Mouse (Mus musculus) kidney, postnatal 0 days (tissue): ENCODE data around the gene Cxcl10. TPM values are rescaled to one million over a fixed set of nuclear protein-coding genes. Genes with fewer than 3 reads are reported as not detected.

Source experiments
- ATAC-seq: fragments of 200-750 bp; cut with Nextera tagmentation; replicated peaks from 2 replicates; pipeline ENCODE4 v1.8.0; 2017; ENCODE audit warnings: low read depth, moderate number of reproducible peaks, moderate TSS enrichment, moderate library complexity; ENCODE audit not compliant: low FRiP score
- DNase-seq: peaks from one replicate; pipeline ENCODE4 v3.0.0-alpha.2; 2016; ENCODE audit warnings: low spot score
- H3K27ac ChIP-seq: fragments of 300-500 bp; sonication (generic); 2 replicates; pipeline ENCODE4 v1.5.1; 2014; ENCODE audit warnings: mild to moderate bottlenecking
- H3K27me3 ChIP-seq: fragments of 300-500 bp; sonication (generic); 2 replicates; pipeline ENCODE4 v1.6.1; 2014; ENCODE audit warnings: low read length, mixed read lengths; ENCODE audit not compliant: insufficient read depth
- H3K36me3 ChIP-seq: fragments of 300-500 bp; sonication (generic); 2 replicates; pipeline ENCODE4 v1.6.1; 2014; ENCODE audit warnings: low read length, mixed read lengths; ENCODE audit not compliant: insufficient read depth
- H3K4me1 ChIP-seq: fragments of 300-500 bp; sonication (generic); replicated peaks from 2 replicates; pipeline ENCODE4 v1.6.1; 2014; ENCODE audit warnings: antibody characterized with exemption, low read length, mixed read lengths; ENCODE audit not compliant: insufficient read depth
- H3K4me2 ChIP-seq: fragments of 300-500 bp; sonication (generic); 2 replicates; pipeline ENCODE4 v1.6.1; 2014; ENCODE audit warnings: mild to moderate bottlenecking, low read length, moderate library complexity, mixed read lengths
- H3K4me3 ChIP-seq: fragments of 300-500 bp; sonication (generic); replicated peaks from 2 replicates; pipeline ENCODE4 v1.5.1; 2014; ENCODE audit warnings: low read depth, low read length
- H3K9ac ChIP-seq: fragments of 300-500 bp; sonication (generic); 2 replicates; pipeline ENCODE4 v1.6.1; 2014; ENCODE audit warnings: low read depth, low read length
- H3K9me3 ChIP-seq: fragments of 300-500 bp; sonication (generic); replicated peaks from 2 replicates; pipeline ENCODE4 v1.6.1; 2016; ENCODE audit warnings: low read length, inconsistent platforms, mixed read lengths
- CTCF ChIP-seq: IDR thresholded peaks from 2 replicates; pipeline ENCODE4 v1.5.1; 2016; ENCODE audit warnings: antibody characterized with exemption, low read depth, mild to moderate bottlenecking, moderate library complexity
- WGBS: fragments of 180-500 bp; shearing (Covaris S2); extraction: QIAGEN DNeasy Blood & Tissue Kit; methylation state at CpG from one replicate; pipeline ENCODE4 v1.1.7; 2014; 5-methylcytosine and 5-hydroxymethylcytosine counted together
- polyA plus RNA-seq: library from polyadenylated mRNA; unstranded; fragments of >200 nt; fragmentation: Nextera tagmentation; extraction: Ambion mirVana; gene quantifications from 2 replicates; pipeline ENCODE4 v1.2.1, GENCODE M21; 2015

Gene Cxcl10
- polyA plus RNA-seq = 3.4 and 3.8 TPM in 2 replicates

DNA sequence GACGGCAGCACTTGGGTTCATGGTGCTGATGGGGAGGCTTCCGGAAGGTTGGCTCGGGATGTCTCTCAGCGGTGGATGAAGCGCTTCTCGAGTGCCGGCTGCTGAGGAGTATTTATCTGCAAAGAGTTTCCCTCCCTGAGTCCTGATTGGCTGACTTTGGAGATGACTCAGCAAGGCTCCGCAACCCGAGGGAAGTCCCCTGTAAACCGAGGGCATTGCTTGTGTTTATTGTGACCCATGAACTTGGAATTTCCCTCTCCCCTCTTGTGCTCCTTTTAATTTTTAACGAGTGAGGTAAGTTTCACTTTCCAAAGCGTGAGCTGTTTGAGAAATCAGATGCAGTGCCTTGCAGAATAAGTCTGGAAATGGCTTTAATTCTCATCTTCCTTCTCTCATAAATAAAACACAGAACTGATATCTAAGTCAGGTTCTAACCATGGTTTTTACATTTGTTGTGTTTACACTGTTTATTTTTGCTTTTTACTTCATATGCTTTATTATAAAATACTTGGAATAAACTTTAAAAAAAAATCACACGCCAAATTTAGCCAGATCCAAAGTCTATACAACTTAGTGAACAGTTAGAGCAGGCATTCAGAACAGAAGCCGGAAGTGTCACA is at the start of gene Cxcl10:
Gene Cxcl10, minus strand, starts transcription at position 96 of the 620 bp plus-strand sequence.
- 13% methylated on average over 14 of the region's 14 CpGs for WGBS
- no peak for TF ChIP-seq CTCF
- 0 out of 2 replicates have a peak, but pooled peaks cover 5% of the 10 kb centered on the region for H3K4me1 ChIP-seq
- DNase-seq (peak; percentile 75), ATAC-seq (0 out of 2 replicates have a peak, but pooled peaks have one; percentile 73)
- H3K36me3 ChIP-seq = no peaks in the 10 kb centered on the region
- no peak within 1 kb of the TSS for H3K9ac ChIP-seq
- no peak within 1 kb of the TSS for H3K27ac ChIP-seq
- peak within 1 kb of the TSS; percentile 48 for H3K4me2 ChIP-seq
- H3K9me3 ChIP-seq = no peaks in the 10 kb centered on the region
- H3K4me3 ChIP-seq = 0 out of 2 replicates have a peak within 1 kb of the TSS, but pooled peaks have one; percentile 4
- H3K27me3 ChIP-seq = no peaks in the 10 kb centered on the region

DNA sequence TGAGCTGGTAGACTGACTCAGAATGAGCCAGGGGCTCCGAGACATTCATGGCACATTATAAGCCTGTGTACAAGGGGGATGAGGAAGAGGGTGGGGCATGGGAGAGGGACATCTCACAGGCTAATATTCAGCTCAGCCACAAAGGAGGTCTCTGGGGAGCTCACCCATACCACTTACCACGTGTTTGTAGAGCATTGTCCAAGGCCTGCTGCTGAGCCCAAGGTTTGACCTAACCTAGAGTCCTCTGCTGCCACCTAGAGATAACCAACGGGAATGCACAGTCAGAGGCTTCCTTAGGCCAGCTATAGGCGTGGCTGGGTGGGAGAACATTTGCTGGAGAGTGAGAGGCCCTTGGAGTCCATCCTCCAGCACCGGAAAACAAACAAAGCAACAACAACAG is 49.5 kb upstream of the Cxcl10 start:
- no peaks in the 10 kb centered on the region for H3K36me3 ChIP-seq
- H3K9me3 ChIP-seq = no peaks in the 10 kb centered on the region
- no peak overlapping the region for H3K4me3 ChIP-seq
- H3K9ac ChIP-seq = no peak overlapping the region
- peak; percentile 83 for TF ChIP-seq CTCF
- no peaks in the 10 kb centered on the region for H3K4me1 ChIP-seq
- H3K4me2 ChIP-seq = no peak overlapping the region
- no peak overlapping the region for H3K27ac ChIP-seq
- DNase-seq (peak; percentile 91), ATAC-seq (peak; percentile 83)
- 20% methylated on average over 5 of the region's 5 CpGs for WGBS
- no peaks in the 10 kb centered on the region for H3K27me3 ChIP-seq

GRCm38 (mm10) chr5:92396476-92396875 is 47.8 kb upstream of the Cxcl10 start:
- 76% methylated on average over 6 of the region's 6 CpGs for WGBS
- Histone ChIP-seq H3K27me3 (no peaks in the 10 kb centered on the region), H3K36me3 (no peaks in the 10 kb centered on the region), H3K4me2 (no peak overlapping the region), H3K9ac (no peak overlapping the region), H3K27ac (no peak overlapping the region), H3K9me3 (no peaks in the 10 kb centered on the region), H3K4me1 (no peaks in the 10 kb centered on the region), H3K4me3 (no peak overlapping the region)
- no peak for DNase-seq
- ATAC-seq = no peak
- TF ChIP-seq CTCF = no peak

GRCm38 (mm10) chr5:92395764-92396163 is 47.1 kb upstream of the Cxcl10 start:
- no peak overlapping the region for H3K27ac ChIP-seq
- H3K27me3 ChIP-seq = 0 out of 2 replicates have a peak, but pooled peaks cover 2% of the 10 kb centered on the region
- H3K4me3 ChIP-seq = no peak overlapping the region
- H3K36me3 ChIP-seq = no peaks in the 10 kb centered on the region
- ATAC-seq (no peak), DNase-seq (no peak)
- H3K9me3 ChIP-seq = no peaks in the 10 kb centered on the region
- H3K9ac ChIP-seq = no peak overlapping the region
- no peak overlapping the region for H3K4me2 ChIP-seq
- no peaks in the 10 kb centered on the region for H3K4me1 ChIP-seq
- no peak for TF ChIP-seq CTCF
- WGBS = 88% methylated on average over 3 of the region's 3 CpGs

DNA sequence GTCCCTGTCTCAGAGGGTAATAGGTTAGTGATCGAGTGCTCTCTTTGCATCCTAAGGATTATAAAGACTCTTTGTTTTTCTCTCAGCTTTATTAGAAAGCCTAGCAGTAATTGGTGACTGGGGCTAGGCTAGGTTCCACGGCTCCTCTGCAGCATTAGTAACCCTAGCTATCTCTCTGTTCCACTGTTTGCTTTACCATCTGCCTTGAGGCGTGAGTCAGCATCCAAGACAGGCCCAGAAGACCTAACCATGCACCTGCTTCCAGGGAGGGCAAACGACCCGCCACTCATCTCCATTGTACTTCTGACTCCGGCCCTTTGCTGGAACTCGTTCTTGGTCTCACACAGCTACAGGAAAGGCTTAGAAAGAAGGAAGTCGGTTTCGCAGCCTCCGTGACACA is 45.2 kb upstream of the Cxcl10 start:
- H3K27ac ChIP-seq = no peak overlapping the region
- no peak overlapping the region for H3K9ac ChIP-seq
- H3K4me3 ChIP-seq = no peak overlapping the region
- no peaks in the 10 kb centered on the region for H3K9me3 ChIP-seq
- TF ChIP-seq CTCF = no peak
- H3K4me1 ChIP-seq = no peaks in the 10 kb centered on the region
- H3K36me3 ChIP-seq = no peaks in the 10 kb centered on the region
- no peak for ATAC-seq
- H3K27me3 ChIP-seq = peaks cover 5% of the 10 kb centered on the region; the same call in 1 of the 2 replicates
- DNase-seq = no peak
- no peak overlapping the region for H3K4me2 ChIP-seq
- WGBS = 69% methylated on average over 10 of the region's 10 CpGs

DNA sequence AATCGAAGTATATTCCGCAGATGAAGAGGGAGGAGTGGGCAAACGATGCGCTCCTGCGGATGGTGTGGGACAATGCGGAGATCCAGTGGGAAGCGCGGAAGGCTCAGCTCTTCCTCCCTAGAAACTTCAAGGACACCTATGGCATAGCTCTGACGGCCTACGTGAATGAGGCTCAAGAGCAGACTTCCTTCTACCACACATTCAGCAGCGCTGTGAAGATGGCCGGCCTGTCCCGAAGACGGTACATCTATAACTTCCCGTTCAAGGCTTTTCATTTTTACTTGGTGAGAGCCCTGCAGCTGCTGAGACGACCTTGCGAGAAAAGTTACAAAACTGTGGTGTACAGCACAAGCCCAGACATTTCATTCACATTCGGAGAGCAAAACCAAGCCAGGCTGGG is 43.9 kb upstream of the Cxcl10 start:
- 45% methylated on average over 18 of the region's 18 CpGs for WGBS
- DNase-seq (no peak), ATAC-seq (no peak)
- H3K4me3 ChIP-seq = peak overlapping the region; percentile 9; the same call in 1 of the 2 replicates
- no peak overlapping the region for H3K9ac ChIP-seq
- H3K4me2 ChIP-seq = peak overlapping the region; percentile 34
- no peaks in the 10 kb centered on the region for H3K36me3 ChIP-seq
- no peak for TF ChIP-seq CTCF
- H3K27me3 ChIP-seq = peaks cover 5% of the 10 kb centered on the region; the same call in 1 of the 2 replicates
- no peaks in the 10 kb centered on the region for H3K9me3 ChIP-seq
- H3K4me1 ChIP-seq = no peaks in the 10 kb centered on the region
- no peak overlapping the region for H3K27ac ChIP-seq
